Mouse (Mus musculus) ES-E14 (cell line): ENCODE results near the gene Ifit1bl2. TPM values are rescaled to one million over a fixed set of nuclear protein-coding genes. Genes with fewer than 3 reads are reported as not detected.

Experiments
- DNase-seq: peaks from one replicate; pipeline ENCODE4 v3.0.0-alpha.2; 2013; ENCODE audit warnings: low read depth, low spot score
- H3K27ac ChIP-seq: 2 replicates; pipeline ENCODE4 v1.5.1; 2012; ENCODE audit warnings: low read depth, mild to moderate bottlenecking, low read length, moderate library complexity, mixed read lengths; ENCODE audit not compliant: poor library complexity, insufficient read depth, severe bottlenecking
- H3K36me3 ChIP-seq: 2 replicates; pipeline ENCODE4 v1.6.1; 2012; ENCODE audit warnings: mild to moderate bottlenecking, low read length, moderate library complexity, mixed read lengths; ENCODE audit not compliant: control insufficient read depth, poor library complexity, insufficient read depth, severe bottlenecking
- H3K4me1 ChIP-seq, 2 experiments: fragments of 150-350 bp in 1 of 2; sonication (generic) in 1 of 2; 2 replicates each; pipeline ENCODE4 v1.6.1; 2012; ENCODE audit warnings: low read length in 2 of 2, mild to moderate bottlenecking in 1 of 2, mixed read lengths in 1 of 2; ENCODE audit not compliant: control insufficient read depth in 2 of 2, insufficient read depth in 2 of 2, poor library complexity in 1 of 2
- H3K4me3 ChIP-seq, 2 experiments: fragments of 150-350 bp in 1 of 2; sonication (generic) in 1 of 2; 2 replicates each; pipeline ENCODE4 v1.5.1; 2012; ENCODE audit warnings: low read length in 2 of 2, low read depth in 1 of 2, mild to moderate bottlenecking in 1 of 2, mixed read lengths in 1 of 2; ENCODE audit not compliant: insufficient read depth in 1 of 2, poor library complexity in 1 of 2, severe bottlenecking in 1 of 2
- H3K9ac ChIP-seq: 2 replicates; pipeline ENCODE4 v1.6.1; 2012; ENCODE audit warnings: low read depth, mild to moderate bottlenecking, low read length, mixed read lengths; ENCODE audit not compliant: poor library complexity, insufficient read depth, severe bottlenecking
- H3K9me3 ChIP-seq: fragments of 150-350 bp; sonication (generic); 2 replicates; pipeline ENCODE4 v1.6.1; 2012; ENCODE audit warnings: low read depth, mild to moderate bottlenecking, low read length; ENCODE audit not compliant: control insufficient read depth, insufficient read depth
- CHD2 ChIP-seq: IDR thresholded peaks from 2 replicates; pipeline ENCODE4 v1.6.1; 2014; ENCODE audit warnings: mild to moderate bottlenecking, low read depth, low read length, inconsistent platforms
- HCFC1 ChIP-seq: IDR thresholded peaks from 2 replicates; pipeline ENCODE4 v1.6.1; 2012; ENCODE audit warnings: low read length, inconsistent platforms, borderline replicate concordance; ENCODE audit not compliant: insufficient read depth
- MAFK ChIP-seq: IDR thresholded peaks from 2 replicates; pipeline ENCODE4 v1.6.1; 2014; ENCODE audit warnings: mild to moderate bottlenecking, low read depth, low read length, inconsistent platforms; ENCODE audit not compliant: insufficient read depth
- ZC3H11A ChIP-seq: IDR thresholded peaks from 2 replicates; pipeline ENCODE4 v1.6.1; 2012; ENCODE audit warnings: low read depth, mild to moderate bottlenecking, inconsistent platforms, low read length, borderline replicate concordance
- ZNF384 ChIP-seq: IDR thresholded peaks from 2 replicates; pipeline ENCODE4 v1.6.1; 2012; ENCODE audit warnings: low read depth, low read length, inconsistent platforms
- in situ Hi-C, 2 experiments: fragments of 600-800 bp; cut with MboI; formaldehyde crosslinking; loops; one replicate each; pipeline ENCODE4 v1.15.1; 2025; ENCODE audit warnings: low sequenced_read_pairs in 2 of 2, inconsistent platforms in 1 of 2; ENCODE audit not compliant: unreplicated experiment in 2 of 2
- total RNA-seq: library from RNA; depleted of rRNA; stranded (reverse); fragments of 300-350 nt; gene quantifications from 2 replicates; pipeline ENCODE4 v1.2.3, GENCODE M21; 2012

Ifit1bl2 gene
- total RNA-seq, 1 experiment = not detected

DNA sequence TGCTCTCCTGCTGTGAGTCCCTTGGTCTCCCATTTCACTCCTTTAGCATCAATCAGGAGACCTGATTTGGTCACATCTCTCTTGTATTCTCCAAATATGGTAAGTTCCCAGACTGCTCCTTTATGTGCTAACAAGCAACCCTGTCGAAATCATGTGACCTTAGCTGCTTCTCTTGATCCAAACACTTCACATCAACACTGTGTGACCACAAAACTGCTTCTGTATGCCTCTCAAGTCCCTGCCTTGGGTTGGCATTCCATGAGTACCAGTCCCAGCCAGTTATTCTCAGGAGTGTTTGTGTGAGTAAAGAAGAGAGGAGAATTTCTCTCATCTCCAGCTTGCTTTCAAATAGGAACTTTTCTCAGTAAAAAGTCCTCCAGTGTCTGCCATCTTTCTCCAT lies 63.4 kb downstream of the Ifit1bl2 start:
- Histone ChIP-seq H3K27ac (no peak overlapping the region), H3K4me1 (no peaks in the 10 kb centered on the region), H3K4me3 (no peak overlapping the region), H3K36me3 (no peaks in the 10 kb centered on the region), H3K9me3 (no peaks in the 10 kb centered on the region), H3K9ac (no peak overlapping the region)
- DNase-seq = no peak
- no peak for TF ChIP-seq ZC3H11A
- TF ChIP-seq CHD2 = no peak
- TF ChIP-seq MAFK = no peak
- no peak for TF ChIP-seq ZNF384
- TF ChIP-seq HCFC1 = no peak
- in situ Hi-C loops = no loop called here

DNA sequence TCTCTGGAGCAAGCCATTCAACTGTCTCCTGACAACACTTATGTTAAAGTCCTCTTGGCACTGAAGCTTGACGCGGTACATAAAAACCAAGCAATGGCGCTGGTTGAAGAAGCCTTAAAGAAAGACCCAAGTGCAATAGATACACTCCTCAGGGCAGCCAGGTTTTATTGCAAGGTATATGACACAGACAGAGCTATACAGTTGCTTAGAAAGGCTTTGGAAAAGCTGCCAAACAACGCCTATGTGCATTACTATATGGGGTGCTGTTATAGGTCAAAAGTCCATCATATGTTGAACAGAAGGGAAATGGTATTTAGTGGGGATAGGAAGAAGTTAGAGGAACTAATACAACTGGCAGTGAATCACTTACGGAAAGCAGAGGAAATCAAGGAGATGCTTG lies 66.9 kb downstream of the Ifit1bl2 start:
- Histone ChIP-seq H3K4me3 (no peak overlapping the region), H3K27ac (no peak overlapping the region), H3K4me1 (no peaks in the 10 kb centered on the region), H3K9me3 (no peaks in the 10 kb centered on the region), H3K36me3 (no peaks in the 10 kb centered on the region), H3K9ac (no peak overlapping the region)
- TF ChIP-seq HCFC1 (no peak), MAFK (no peak), ZC3H11A (no peak), CHD2 (no peak), ZNF384 (no peak)
- in situ Hi-C loops = no loop called here
- DNase-seq = no peak

DNA sequence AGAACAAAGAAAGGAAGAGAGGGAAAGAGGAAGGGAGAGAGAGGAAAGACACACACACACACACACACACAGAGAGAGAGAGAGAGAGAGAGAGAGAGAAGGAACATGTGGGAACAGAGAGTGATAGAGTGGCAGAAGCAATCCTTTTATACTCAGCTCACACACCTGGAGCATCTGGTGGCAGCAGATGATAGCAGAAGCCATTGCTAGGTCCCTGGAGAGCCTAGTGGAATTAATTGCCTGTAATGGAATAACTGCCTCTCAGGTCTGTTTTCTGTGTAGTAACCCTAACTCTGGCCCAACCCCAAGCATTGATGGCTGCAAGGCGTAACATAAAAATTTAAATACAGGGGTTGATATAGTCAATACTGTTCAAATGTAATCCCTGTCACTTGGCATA lies 69.5 kb downstream of the Ifit1bl2 start:
- in situ Hi-C loops = no loop called here
- no peak for DNase-seq
- H3K9ac ChIP-seq = no peak overlapping the region
- no peaks in the 10 kb centered on the region for H3K9me3 ChIP-seq
- no peaks in the 10 kb centered on the region for H3K36me3 ChIP-seq
- no peak for TF ChIP-seq CHD2
- TF ChIP-seq HCFC1 = no peak
- TF ChIP-seq MAFK = no peak
- no peak for TF ChIP-seq ZNF384
- no peak for TF ChIP-seq ZC3H11A
- no peak overlapping the region for H3K4me3 ChIP-seq
- H3K4me1 ChIP-seq = no peaks in the 10 kb centered on the region
- H3K27ac ChIP-seq = no peak overlapping the region

DNA sequence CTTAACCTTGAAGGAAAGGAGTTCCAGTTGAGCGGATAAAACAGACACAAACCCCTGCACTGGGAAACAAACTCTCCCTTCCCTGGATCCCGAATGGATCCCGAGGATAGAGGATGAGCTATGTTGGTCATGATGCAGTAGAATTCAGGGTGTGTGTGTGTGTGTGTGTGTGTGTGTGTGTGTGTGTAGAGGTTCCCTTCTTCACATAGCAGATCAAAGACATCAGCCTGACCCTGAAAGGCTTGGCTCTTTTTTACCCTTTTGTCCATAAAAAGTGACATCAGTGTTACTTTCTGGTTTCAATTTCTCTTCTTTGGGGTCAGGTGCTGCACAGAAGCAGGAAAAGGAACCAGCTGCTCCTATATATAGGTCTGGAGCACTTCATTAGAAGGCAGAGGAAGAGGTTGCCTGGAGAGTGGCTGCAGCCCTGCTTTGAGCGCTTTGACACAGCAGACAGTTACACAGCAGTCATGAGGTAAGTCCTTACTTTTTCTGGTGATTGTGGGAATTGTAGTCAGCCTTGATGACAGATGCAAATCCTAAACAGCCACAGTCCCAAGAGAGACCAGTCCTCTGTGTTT lies 70.6 kb downstream of the Ifit1bl2 start:
- Histone ChIP-seq H3K9me3 (no peaks in the 10 kb centered on the region), H3K36me3 (no peaks in the 10 kb centered on the region), H3K4me1 (no peaks in the 10 kb centered on the region), H3K9ac (no peak overlapping the region), H3K27ac (no peak overlapping the region), H3K4me3 (no peak overlapping the region)
- no peak for TF ChIP-seq CHD2
- TF ChIP-seq HCFC1 = no peak
- no peak for TF ChIP-seq ZC3H11A
- no peak for TF ChIP-seq ZNF384
- TF ChIP-seq MAFK = no peak
- DNase-seq = no peak
- in situ Hi-C loops = no loop called here
